Mouse (Mus musculus) gastrocnemius, postnatal 14 days (tissue): ENCODE measurements around the gene Sall1. TPM values are rescaled to one million over a fixed set of nuclear protein-coding genes. Genes with fewer than 3 reads are reported as not detected.

Experiments used
- DNase-seq: peaks from one replicate; pipeline ENCODE4 v3.0.0; 2021; ENCODE audit warnings: mixed read lengths
- intact Hi-C: fragments of 180-260 bp; cut with DNase I; formaldehyde crosslinking; loops from one replicate; pipeline ENCODE4 v1.15.1; 2025; ENCODE audit warnings: low total_unique reads
- total RNA-seq, 2 experiments: library from RNA; stranded (reverse); gene quantifications; 2 replicates each; pipeline ENCODE4 v1.2.3; 2021

Gene Sall1
- total RNA-seq, 2 experiments from 2014 or later, result 0.08 TPM; not detected in 1

DNA sequence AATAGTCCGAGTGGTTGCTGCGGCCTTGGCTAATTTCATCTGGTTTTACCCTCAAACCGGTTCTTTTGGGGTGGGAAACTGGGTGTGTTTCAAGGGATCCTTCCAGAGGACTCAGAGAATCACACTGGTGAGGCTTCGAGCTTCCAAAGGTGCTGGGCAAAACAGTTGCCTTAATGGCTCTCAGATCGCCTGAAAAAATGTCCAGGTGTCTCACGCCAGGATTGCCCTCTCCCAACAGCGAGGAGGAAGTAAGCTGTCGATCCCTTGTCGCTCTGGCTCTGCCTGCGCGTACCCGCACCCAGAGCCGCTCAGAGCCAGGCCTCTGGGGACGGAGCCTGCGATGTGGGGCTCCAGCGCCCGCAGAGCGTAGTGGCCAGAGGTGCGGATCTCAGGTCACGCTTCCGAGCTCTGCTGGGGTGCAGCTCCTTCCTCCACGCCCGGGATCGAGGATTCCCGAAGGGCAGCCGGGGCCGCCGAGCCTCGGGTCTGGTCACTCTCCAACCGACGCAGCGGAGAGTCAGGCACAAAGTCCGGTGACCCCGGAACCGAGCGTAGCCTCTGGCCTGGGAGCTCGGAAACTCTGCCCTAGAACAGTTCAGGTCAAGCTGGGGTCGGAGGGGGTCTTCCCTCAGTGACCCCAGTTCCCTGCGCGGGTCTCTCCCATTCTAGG, 3.1 kb downstream of the Sall1 start:
- DNase-seq, result no peak
- intact Hi-C loops, result no loop called here

DNA sequence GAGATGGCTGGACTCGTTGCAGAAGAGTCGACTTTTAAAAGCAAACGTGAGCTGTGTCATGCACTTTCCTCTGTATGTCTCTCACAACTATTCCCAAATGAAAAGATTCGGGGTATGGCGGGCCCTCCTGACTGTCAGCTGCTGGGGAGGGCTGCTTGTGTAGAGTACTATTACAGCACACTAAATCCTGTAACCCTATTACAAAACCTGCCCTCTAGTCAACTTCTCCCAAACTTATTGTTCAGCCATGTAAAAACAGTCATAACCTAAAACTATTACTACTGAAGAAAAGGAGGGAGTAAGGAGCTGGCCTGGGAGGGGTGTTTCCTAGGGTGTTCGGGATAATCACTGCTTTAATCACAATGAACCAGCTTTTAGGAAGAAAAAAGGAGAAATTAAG, 4.1 kb downstream of the Sall1 start:
- intact Hi-C loops, result no loop called here
- no peak for DNase-seq

DNA sequence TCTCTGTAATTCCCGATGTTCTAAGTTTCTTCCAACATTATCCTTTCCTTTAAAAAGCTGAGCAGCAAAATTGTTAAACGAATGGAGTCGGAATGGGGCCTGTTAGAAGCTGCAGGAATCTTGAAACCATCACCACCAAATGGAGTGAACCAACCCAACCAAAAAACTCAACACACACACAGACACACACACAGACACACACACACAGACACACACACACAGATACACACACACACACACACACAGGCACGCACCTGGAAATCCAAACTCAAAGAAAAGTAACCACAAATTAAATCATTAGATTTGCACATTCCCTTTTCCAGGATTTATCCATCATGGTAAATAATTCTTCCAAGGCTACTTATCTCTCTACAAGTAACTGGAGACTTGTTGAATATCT, 5.0 kb downstream of the Sall1 start:
- DNase-seq, result no peak
- intact Hi-C loops, result no loop called here

DNA sequence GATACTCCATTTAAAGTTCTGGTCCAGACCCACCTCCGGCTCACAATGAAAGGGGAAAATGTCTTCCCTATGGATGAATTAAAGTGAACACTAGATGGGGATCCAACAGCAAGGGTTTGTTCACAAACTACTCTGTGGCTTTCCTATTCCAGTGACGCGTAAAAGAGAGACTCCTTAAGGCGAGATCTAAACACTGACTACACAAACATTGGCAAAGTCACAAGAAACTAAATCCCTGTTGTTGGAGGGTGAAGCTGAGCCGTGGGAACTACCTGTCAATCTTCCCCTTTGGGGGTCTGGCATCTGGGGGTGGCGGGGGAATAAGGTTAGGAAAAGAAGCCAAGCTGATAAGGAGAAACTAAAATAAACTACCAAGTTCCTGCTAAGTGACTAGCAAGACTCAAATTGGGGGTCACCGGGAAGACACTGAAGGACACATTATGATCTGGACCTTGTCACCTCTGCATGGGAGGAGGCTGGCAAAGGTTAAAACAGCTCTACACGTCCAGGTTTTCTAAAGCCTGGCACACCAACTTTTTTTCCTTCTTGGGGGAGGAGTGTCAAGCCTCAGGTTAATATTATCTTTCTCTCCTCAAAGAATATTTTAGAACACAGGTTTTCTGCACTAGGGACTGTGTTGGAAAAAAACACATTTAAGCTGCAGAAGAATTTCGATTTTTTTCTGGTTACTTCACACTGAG, 6.3 kb downstream of the Sall1 start:
- DNase-seq, result no peak

DNA sequence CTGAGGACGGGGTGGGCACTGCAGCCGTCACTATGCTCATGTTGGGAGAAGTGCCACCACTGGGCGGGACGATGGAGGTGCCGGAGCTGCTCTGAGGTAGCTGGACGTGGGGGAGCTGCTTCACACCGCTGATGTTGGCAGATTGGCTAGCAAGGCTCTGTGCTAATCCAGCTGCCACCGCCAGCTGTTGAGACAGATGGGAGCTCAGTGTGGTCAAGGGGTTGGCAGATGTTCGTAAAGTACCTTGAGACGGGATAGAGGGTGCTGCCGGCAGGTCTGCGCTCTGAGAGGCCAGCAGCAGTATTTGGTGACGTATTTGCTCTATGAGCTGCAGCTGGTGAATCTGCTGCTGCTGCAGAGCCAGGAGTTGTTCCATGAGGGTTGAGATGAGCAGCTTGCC, 11.6 kb downstream of the Sall1 start:
- no peak for DNase-seq
- intact Hi-C loops, result no loop called here

More for the DNA sequence above, 6.3 kb downstream of the Sall1 start:
- intact Hi-C loops, result no loop called here

DNA sequence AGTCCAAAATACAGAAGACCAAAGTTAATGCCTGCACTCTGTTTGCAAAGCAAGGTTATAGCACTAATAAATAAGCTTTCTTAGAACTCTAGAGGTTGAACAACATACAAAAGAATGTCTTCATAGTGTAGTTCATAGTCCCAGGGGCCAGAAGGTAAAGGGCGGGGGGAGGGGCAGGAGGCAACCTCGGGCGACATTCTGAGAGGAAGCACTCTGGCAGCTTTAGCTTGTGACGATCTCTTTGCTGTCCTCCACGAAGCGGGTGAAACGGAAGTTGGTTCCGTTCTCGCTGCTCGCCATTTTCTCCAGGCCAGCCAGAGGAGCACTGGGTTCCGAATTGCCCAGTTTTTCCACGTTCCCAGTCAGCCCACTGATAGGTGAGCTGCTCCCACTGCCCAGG, 15.8 kb downstream of the Sall1 start:
- intact Hi-C loops, result no loop called here
- DNase-seq, result no peak

DNA sequence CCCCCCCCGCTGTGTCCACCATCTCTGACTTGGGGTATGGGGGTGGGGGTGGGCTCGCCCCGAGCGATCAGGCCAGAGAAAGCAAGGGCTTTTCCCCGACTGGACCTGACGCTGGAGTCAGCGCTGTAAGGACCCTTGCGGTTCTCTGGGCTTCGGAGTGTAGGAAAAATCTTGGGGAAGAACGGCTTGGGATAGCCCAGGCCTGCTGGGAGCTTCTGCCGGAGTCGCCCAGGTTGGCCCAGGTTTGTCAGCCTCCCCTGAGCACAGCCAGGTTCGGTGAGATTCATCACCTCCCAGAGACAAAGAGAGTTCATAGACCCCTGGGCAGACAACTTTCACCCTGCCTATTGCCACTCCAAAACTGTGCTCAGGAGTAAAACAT, 17.8 kb downstream of the Sall1 start:
- no peak for DNase-seq
- intact Hi-C loops, result no loop called here

DNA sequence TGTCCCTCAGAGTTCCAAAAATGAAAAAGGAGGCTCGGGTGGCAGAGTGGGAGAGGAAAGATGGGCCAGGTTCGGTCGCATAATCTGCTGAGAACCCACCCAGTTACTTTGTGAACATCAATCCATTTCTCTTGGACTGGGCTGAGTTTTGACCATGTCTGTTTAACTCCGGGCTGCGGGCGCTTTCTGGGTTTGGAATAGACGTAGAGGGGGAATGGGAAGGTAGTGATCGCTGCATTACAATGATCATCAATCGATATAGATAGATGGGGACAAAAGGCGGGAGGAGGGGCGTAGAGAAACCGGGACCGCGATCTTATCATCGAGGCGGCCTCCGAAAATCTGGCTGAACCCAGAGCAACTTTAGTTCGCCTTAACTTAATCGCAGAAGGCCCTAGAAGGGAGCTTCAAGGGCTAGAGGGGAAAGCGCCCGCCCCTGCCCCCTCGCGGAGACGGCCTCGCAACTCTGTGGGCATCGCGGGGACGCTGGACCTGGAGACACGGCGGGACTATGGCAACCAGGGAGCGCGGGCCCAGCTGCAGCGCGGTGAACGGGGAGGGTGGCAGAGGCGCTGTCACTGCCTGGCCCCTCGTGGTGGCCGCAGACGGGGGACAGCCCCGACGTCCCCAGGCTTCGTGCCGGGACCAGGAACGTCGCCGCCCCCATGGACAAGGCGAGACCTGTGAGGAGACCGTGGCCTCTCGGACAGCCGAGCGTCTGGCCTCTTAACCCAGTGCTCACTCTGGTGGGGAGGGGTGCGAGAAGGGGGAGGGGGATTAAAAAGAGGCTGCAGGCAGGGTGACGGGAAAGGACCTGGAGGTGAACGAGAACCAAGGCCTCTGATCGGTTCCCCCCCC, 18.5 kb downstream of the Sall1 start:
- intact Hi-C loops, result no loop called here
- no peak for DNase-seq

DNA sequence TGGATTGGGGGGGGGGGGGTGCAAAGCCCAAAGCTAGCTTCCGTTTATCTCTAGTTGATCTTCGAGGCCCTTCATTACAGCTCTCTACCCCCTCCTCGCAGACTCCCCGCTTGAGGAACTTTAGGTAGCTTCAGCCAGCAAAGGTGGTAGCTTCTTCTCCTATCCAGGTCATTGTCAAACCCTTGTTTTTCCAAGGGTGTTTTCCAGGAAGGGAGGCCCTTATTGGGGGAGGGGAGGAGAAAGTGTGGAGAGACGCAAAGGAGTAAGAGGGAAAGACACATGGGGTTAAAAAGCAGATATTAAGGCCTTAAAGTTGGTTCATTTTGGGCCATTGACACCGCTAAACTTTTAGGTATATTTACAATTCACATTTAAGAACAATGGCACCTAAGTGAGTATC, 19.2 kb downstream of the Sall1 start:
- intact Hi-C loops, result no loop called here
- no peak for DNase-seq

DNA sequence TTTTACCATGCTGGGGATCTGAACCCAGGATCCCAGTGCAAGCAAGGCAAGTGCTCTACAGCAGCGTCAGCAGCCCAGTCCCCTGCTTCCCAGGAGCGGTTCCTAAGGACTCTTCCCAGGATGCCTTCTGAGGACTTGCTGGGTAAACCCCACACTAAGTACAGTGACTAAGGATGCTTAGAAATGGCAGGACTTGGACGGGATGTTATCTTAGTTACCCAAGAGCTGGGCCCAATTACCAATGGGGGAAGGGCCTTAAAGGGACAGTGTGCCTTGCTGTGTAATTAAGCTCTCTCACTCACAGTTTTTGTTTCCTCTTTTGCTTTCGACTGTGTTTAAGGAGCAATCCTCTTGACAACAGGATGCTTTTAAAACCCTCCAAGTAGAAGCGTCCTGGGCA, 22.8 kb downstream of the Sall1 start:
- no peak for DNase-seq
- intact Hi-C loops, result no loop called here

DNA sequence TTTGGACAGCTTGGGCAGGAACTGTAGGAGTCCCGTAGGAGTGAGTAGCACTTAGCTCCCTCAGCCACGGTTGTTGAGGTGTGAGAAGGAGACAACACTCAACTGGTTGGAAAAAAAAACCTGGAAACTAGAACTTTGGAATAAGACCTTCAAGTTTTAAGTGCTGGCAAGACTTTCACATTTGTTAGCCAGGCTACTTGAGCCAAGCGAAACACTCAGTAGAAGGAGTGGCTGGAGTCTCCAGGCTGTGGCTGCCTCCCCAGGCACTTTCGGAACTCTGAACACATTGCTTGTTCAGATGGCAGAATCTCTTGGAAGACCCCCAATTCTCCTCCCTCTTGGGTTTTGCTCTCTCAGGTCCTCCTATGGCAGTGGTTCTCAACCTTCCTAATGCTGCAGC, 26.1 kb downstream of the Sall1 start:
- no peak for DNase-seq
- intact Hi-C loops, result no loop called here

DNA sequence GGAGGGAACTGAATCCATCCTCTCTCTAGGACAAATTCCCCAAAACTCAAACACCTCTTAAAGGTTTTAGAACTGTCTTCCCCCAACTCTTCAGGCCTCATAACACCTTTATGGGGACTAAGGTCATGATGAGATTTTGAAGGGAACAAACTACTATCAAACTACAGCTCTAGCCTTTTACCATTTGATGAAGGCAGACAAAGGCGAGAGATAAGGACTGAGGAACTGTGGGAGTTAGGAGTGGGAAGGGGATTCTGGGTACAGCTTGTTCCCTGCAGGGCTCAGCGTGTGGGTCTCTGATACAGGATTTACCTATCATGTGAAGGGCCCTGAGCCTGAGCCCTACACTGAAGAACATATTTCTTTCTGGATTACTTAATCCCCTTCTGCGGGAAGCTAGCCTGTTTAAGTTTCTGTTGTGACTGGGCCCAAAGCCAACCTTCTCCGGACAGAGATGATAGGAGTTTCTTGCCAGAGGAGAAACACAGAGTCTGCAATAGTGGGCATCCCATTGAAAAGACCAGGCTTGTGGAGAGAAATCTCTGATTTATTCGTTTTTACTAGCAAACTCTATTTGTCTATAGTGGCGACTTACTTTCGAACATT, 27.4 kb downstream of the Sall1 start:
- no peak for DNase-seq
- intact Hi-C loops, result no loop called here

DNA sequence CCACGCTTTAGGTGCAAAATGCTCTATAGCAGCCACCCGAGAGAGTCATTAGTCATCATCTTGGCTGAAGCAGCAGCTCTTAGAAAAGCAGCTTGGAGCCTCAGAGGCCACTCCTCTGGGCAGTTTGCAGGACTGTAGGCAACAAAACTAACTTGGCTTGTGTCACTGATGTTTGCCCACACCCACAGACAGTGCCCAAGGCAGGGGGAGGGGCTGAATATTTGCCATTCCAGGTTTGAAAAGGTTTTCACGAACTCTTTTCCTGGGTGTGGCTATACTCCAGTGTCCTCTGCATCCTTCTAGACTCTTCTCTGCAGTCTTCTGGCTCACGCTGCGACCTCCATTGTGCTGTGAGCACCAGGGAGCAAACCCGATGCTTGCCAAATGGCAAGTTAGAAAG, 28.4 kb downstream of the Sall1 start:
- DNase-seq, result no peak
- intact Hi-C loops, result no loop called here

DNA sequence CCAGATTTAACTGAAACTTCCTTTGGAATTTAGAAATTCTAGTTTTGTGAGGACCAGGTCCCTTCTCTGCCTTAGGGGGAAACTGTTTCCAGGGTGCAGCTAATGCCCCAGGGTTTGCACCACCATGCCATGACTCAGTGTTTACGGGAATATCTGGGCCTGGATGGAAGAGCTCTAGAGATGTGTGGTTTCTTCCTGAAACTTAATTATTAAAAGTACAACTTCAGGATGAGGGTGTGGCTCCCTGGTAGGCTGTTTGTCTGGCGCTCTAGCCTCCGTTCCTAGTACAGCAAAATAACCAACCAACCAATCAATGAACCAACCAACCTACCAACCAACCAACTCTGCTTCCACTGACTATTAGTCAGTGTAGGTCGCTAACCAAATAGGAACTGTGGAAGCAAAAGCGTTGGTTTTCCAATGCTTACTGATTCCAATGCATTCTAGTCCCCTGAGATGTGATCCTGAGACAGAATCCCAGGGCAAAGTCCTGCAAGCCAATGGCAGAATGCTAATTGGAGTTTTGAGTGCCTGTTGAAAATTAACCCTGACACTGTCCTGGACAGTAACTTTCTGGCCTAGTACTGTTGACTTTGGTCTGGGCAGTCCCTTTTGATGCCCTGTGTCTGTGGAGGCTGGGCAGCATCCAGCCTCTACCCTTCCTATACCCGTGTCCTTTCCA, 31.0 kb downstream of the Sall1 start:
- no peak for DNase-seq
- intact Hi-C loops, result no loop called here

DNA sequence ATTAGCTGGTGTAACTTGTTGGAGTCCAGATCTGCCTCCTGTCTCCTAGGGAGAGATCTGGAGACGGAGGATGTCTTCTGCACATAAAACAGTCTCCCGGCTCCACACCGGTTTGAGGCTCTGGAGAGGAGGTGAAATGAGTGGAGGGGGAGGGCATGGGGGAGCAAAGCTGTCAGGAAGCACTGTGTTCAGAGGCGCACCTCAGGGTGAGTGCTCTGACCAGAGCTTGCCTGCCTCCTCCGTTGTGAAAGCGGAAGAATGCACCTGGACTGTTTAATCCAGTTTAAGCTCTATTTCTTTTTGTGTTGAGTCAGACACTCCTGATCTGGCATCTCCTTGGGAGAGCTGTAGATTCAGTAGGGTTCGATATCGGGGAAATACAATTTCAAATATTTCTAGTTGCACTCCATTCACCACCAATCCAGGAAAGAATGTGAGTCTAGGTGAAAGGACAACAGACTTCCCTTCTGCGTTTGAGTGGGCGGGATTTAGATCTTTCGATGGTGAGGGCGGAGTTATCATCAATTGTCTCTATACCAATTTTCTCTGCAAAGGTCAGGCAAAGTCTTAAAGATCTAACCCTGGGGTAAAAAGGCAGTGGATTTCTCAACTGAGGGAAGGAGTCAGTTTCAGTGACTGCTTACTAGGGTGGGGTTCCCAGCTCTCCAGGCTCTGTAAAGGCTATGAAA, 31.8 kb downstream of the Sall1 start:
- DNase-seq, result no peak
- intact Hi-C loops, result no loop called here

DNA sequence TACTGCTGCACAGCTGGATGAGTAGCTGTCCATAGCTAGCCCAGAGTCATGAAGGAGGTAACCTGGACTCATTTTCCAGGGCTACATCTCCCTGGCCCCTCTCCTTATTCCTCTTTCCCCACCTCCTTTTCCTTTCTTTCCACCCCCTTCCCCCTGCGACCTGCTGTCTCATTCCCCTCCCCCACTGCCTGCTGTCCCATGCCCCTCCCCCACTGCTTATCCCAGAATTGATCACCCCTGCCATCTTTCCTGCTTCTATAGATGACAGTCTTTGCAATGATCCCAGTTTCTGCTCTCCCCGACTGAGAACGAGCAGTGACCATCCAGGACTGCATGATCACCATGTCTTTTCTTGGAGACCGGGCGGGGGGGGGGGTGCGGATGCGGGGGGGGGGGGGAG, 35.2 kb downstream of the Sall1 start:
- DNase-seq, result no peak
- intact Hi-C loops, result no loop called here

DNA sequence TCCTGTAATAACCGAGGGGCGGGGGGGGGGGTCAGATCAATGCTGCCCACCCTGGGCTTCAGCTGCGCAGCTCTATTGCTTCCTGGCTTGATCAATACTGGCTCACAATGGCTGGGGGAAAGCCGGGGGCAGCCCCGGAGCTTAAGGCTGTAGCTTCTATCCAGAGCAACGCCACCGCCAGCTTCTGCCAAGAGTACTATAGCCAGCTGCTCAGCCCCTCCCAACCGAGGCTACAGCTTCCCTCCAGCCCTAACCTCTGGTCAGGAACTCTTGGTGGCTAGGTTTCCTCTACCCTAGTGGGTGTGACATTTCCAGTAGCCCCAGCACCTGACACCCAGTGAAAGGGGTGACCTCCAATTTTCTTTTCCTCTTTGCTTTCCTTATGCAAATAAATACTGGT, 36.8 kb downstream of the Sall1 start:
- intact Hi-C loops, result no loop called here
- DNase-seq, result no peak

DNA sequence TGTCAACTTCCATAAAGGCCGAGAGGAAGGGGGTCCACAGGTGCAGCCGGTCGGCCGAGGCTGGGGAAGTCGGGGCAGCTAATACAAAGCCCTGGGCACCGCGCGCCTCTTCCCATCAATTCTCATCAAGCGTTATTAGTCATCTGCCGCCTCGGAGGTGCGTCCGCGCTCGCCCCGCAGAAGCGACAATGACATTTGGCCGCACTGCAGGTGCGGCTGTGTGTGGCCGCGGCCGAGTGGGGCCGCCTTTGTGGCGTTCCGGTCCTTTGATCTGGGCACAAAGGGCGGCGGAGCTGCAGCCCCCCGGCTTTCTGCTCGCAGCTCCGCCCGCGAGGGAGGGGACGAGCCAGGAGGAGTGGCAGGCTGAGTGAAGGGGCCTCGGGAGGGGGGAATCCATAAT, 37.5 kb downstream of the Sall1 start:
- intact Hi-C loops, result no loop called here
- no peak for DNase-seq

DNA sequence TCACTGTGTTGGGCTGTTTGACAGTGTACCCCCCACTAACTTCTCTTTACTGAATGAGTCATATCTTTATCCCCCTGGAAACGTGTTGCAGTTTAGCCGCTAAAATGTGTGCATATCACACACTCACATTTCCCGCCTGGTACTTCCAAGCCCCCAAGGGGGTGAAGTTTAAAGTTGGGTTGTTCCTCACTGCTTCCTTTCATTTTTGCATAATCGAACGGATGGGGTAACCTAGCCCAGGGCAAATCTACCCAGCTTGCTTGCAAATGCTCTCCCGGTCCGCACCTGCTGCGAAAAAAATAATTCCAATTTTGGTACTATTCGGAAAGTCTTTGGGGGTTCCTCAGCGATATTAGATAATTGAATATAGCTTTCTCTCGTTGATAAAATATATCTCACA, 38.2 kb downstream of the Sall1 start:
- DNase-seq, result no peak
- intact Hi-C loops, result no loop called here
